Mouse (Mus musculus): Measurements from ENCODE around the gene Hunk.

GRCm38 (mm10) chr16:90386514-90387160, 824 bp downstream of the Hunk start:
- no peak for TF ChIP-seq E2F4 (IDR thresholded peaks at IDR 0.05; ENCODE audit: borderline replicate concordance, low read depth, low read length)
- no peak for TF ChIP-seq POLR2A (IDR thresholded peaks at IDR 0.05; ENCODE audit: control insufficient read depth in 1 of 2, insufficient read depth in 1 of 2, low read depth in 1 of 2, low read length in 2 of 2, poor library complexity in 1 of 2)
- TF ChIP-seq POLR2AphosphoS2 (IDR thresholded peaks at IDR 0.05; ENCODE audit: low read length) = no peak
- TF ChIP-seq CTCF (IDR thresholded peaks at IDR 0.05 in 2 of 3, conservative IDR thresholded peaks at IDR 0.05 in 1 of 3; ENCODE audit: control insufficient read depth in 1 of 3, insufficient read depth in 1 of 3, low read depth in 2 of 3, low read length in 3 of 3, poor library complexity in 1 of 3, severe bottlenecking in 1 of 3) = no peak
- TF ChIP-seq ETS1 (IDR thresholded peaks at IDR 0.05; ENCODE audit: low read depth, low read length) = no peak
- no peak for TF ChIP-seq EP300 (IDR thresholded peaks at IDR 0.05; ENCODE audit: low read depth in 1 of 2, low read length in 2 of 2)

Measured in MEL (cell line).